Mouse (Mus musculus): ENCODE data around the gene Zdhhc18.

Gene Zdhhc18

GRCm38 (mm10) chr4:133649989-133650699, at the start of gene Zdhhc18:
Zdhhc18 (minus strand) TSS chr4:133650154.
- DNase-seq, result peak; percentile 78

- DNase-seq, result no peak
Measured at GRCm38 (mm10) chr4:133695363-133695762, 45.4 kb upstream of the Zdhhc18 start.

- no peak for DNase-seq
Measured at GRCm38 (mm10) chr4:133690252-133690651, 40.3 kb upstream of the Zdhhc18 start.

GRCm38 (mm10) chr4:133688417-133689067, 38.6 kb upstream of the Zdhhc18 start:
- no peak for DNase-seq

- no peak for DNase-seq
Measured at GRCm38 (mm10) chr4:133687126-133687525, 37.2 kb upstream of the Zdhhc18 start.

- DNase-seq, result no peak
Measured at GRCm38 (mm10) chr4:133686512-133686911, 36.6 kb upstream of the Zdhhc18 start.

GRCm38 (mm10) chr4:133680206-133680786, 30.3 kb upstream of the Zdhhc18 start:
- no peak for DNase-seq

GRCm38 (mm10) chr4:133679629-133680028, 29.7 kb upstream of the Zdhhc18 start:
- no peak for DNase-seq

GRCm38 (mm10) chr4:133677266-133677665, 27.3 kb upstream of the Zdhhc18 start:
- no peak for DNase-seq

GRCm38 (mm10) chr4:133676189-133676588, 26.2 kb upstream of the Zdhhc18 start:
- DNase-seq, result no peak

- DNase-seq, result peak; percentile 60
Measured at GRCm38 (mm10) chr4:133675594-133676016, 25.7 kb upstream of the Zdhhc18 start.

- no peak for DNase-seq
Measured at GRCm38 (mm10) chr4:133674331-133674695, 24.4 kb upstream of the Zdhhc18 start.

- peak; percentile 55 for DNase-seq
Measured at GRCm38 (mm10) chr4:133673666-133674330, 23.8 kb upstream of the Zdhhc18 start.

- DNase-seq, result no peak
Measured at GRCm38 (mm10) chr4:133672845-133673647, 23.1 kb upstream of the Zdhhc18 start.

GRCm38 (mm10) chr4:133671881-133672844, 22.2 kb upstream of the Zdhhc18 start, which contains the start of gene Pigv:
Pigv (minus strand) TSS chr4:133672647.
- DNase-seq, result peak; percentile 97

GRCm38 (mm10) chr4:133671184-133671880, 21.4 kb upstream of the Zdhhc18 start:
- DNase-seq, result peak; percentile 88

GRCm38 (mm10) chr4:133669652-133670210, 19.8 kb upstream of the Zdhhc18 start:
- DNase-seq, result no peak

GRCm38 (mm10) chr4:133668537-133668936, 18.6 kb upstream of the Zdhhc18 start:
- DNase-seq, result no peak

GRCm38 (mm10) chr4:133666199-133666598, 16.2 kb upstream of the Zdhhc18 start:
- no peak for DNase-seq

- no peak for DNase-seq
Measured at GRCm38 (mm10) chr4:133665118-133665517, 15.2 kb upstream of the Zdhhc18 start.

Data from right cerebral cortex, postnatal 4 days (tissue).